Mouse (Mus musculus) CH12.LX (cell line): ENCODE measurements around the gene Plcz1.

Experiments used
- CTCF ChIP-seq, 2 experiments: IDR thresholded peaks in 1 of 2; conservative IDR thresholded peaks in 1 of 2; 2 replicates each; pipeline ENCODE4 v1.5.1; 2011 to 2012; ENCODE audit warnings: low read depth in 2 of 2, low read length in 2 of 2, improper control_type of control experiment in 1 of 2, inconsistent platforms in 1 of 2, mild to moderate bottlenecking in 1 of 2, moderate library complexity in 1 of 2
- EP300 ChIP-seq: IDR thresholded peaks from 2 replicates; pipeline ENCODE4 v1.6.1; 2011; ENCODE audit warnings: low read length, improper control_type of control experiment
- HCFC1 ChIP-seq: IDR thresholded peaks from 2 replicates; pipeline ENCODE4 v1.6.1; 2012; ENCODE audit warnings: low read depth, mild to moderate bottlenecking, inconsistent platforms, low read length, improper control_type of control experiment
- KAT2A ChIP-seq: IDR thresholded peaks from 2 replicates; pipeline ENCODE4 v1.6.1; 2012; ENCODE audit warnings: low read length, improper control_type of control experiment, inconsistent platforms; ENCODE audit not compliant: insufficient replicate concordance
- MAFK ChIP-seq: IDR thresholded peaks from 2 replicates; pipeline ENCODE4 v1.6.1; 2011; ENCODE audit warnings: low read length, improper control_type of control experiment; ENCODE audit not compliant: insufficient replicate concordance
- POLR2A ChIP-seq: IDR thresholded peaks from 2 replicates; pipeline ENCODE4 v1.6.1; 2011; ENCODE audit warnings: low read depth, mild to moderate bottlenecking, improper control_type of control experiment, low read length
- POLR2AphosphoS2 ChIP-seq: IDR thresholded peaks from 2 replicates; pipeline ENCODE4 v1.6.1; 2011; ENCODE audit warnings: low read depth, low read length, improper control_type of control experiment
- RAD21 ChIP-seq: IDR thresholded peaks from 2 replicates; pipeline ENCODE4 v1.6.1; 2011; ENCODE audit warnings: low read depth, mild to moderate bottlenecking, low read length, improper control_type of control experiment, moderate library complexity
- RCOR1 ChIP-seq: conservative IDR thresholded peaks from 2 replicates; pipeline ENCODE4 v1.6.1; 2012; ENCODE audit warnings: low read depth, mild to moderate bottlenecking, inconsistent platforms, low read length, improper control_type of control experiment
- TCF12 ChIP-seq: IDR thresholded peaks from 2 replicates; pipeline ENCODE4 v1.6.1; 2014; ENCODE audit warnings: low read depth, mild to moderate bottlenecking, inconsistent platforms, low read length, improper control_type of control experiment
- USF2 ChIP-seq: conservative IDR thresholded peaks from 2 replicates; pipeline ENCODE4 v1.6.1; 2011; ENCODE audit warnings: low read depth, low read length, improper control_type of control experiment
- ZC3H11A ChIP-seq: IDR thresholded peaks from 2 replicates; pipeline ENCODE4 v1.6.1; 2012; ENCODE audit warnings: low read depth, mild to moderate bottlenecking, inconsistent platforms, low read length, improper control_type of control experiment
- ZMIZ1 ChIP-seq: IDR thresholded peaks from 2 replicates; pipeline ENCODE4 v1.6.1; 2012; ENCODE audit warnings: low read depth, mild to moderate bottlenecking, inconsistent platforms, low read length, improper control_type of control experiment
- ZNF384 ChIP-seq: IDR thresholded peaks from 2 replicates; pipeline ENCODE4 v1.6.1; 2012; ENCODE audit warnings: low read depth, low read length, improper control_type of control experiment, inconsistent platforms

DNA sequence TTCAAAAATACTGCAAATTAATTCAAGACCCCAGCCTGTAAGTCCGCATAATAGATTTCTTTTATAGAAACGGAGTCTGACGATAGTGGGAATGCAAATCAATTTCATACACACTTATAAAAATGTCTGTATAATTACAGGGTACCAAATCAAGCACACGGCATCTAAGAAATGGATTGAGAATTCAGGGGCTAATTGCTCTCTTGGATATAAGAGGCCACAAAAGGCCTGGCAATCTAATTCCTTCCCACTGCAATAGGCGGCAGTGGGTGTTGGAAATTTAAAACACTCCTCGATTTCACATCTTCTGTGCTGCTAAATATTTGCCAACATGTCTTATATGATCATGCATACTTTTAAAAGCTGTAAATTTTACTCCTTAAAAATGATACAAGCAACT is 52.2 kb downstream of the Plcz1 start:
- TF ChIP-seq CTCF (conservative IDR thresholded peaks at IDR 0.05 in 1 of 2, IDR thresholded peaks at IDR 0.05 in 1 of 2; ENCODE audit: low read depth in 2 of 2, low read length in 2 of 2), result no peak
- no peak for TF ChIP-seq RCOR1
- no peak for TF ChIP-seq ZC3H11A
- no peak for TF ChIP-seq POLR2A
- no peak for TF ChIP-seq ZMIZ1
- no peak for TF ChIP-seq TCF12
- TF ChIP-seq USF2, result no peak
- TF ChIP-seq MAFK, result no peak
- TF ChIP-seq KAT2A, result no peak
- no peak for TF ChIP-seq HCFC1
- TF ChIP-seq EP300, result no peak
- no peak for TF ChIP-seq RAD21
- no peak for TF ChIP-seq ZNF384
- TF ChIP-seq POLR2AphosphoS2, result no peak
